Mouse (Mus musculus) megakaryocyte, embryonic 14.5 days (primary cell): ENCODE results near the gene Klhl32.

Source experiments
- FLI1 ChIP-seq: IDR thresholded peaks from 2 replicates; pipeline ENCODE4 v1.6.1; 2012; ENCODE audit warnings: low read length, inconsistent platforms, mixed read lengths
- GATA1 ChIP-seq: IDR thresholded peaks from 3 replicates; pipeline ENCODE4 v1.6.1; 2012; ENCODE audit warnings: mixed read lengths, low read length, inconsistent platforms, borderline replicate concordance

- TF ChIP-seq FLI1 (no peak), GATA1 (no peak)
Observed at GRCm38 (mm10) chr4:24594824-24595223, 256.1 kb downstream of the Klhl32 start.
